Mouse (Mus musculus): Measurements from ENCODE around the gene Serpinb6d. TPM values are rescaled to one million over a fixed set of nuclear protein-coding genes. Genes with fewer than 3 reads are reported as not detected.

Serpinb6d gene
- not detected for polyA plus RNA-seq (2014; fragmentation: Illumina TruSeq; extraction: RNeasy Lipid Tissue Mini Kit (QIAGEN cat#74804); ENCODE audit: low read depth, low replicate concordance)

GRCm38 (mm10) chr13:33661105-33661504 lies at the start of gene Serpinb6d:
TSS of gene Serpinb6d (plus strand) at chr13:33661405.

Other genes starting within 250 kb of the Serpinb6d start
- not detected for gene Serpinb9g, start 176.6 kb upstream of the Serpinb6d start, polyA plus RNA-seq (2014; fragmentation: Illumina TruSeq; extraction: RNeasy Lipid Tissue Mini Kit (QIAGEN cat#74804); ENCODE audit: low read depth, low replicate concordance)
- not detected for gene Serpinb6e, start 182.0 kb downstream of the Serpinb6d start, polyA plus RNA-seq (2014; fragmentation: Illumina TruSeq; extraction: RNeasy Lipid Tissue Mini Kit (QIAGEN cat#74804); ENCODE audit: low read depth, low replicate concordance)
- not detected for gene Serpinb6c, start 244.3 kb downstream of the Serpinb6d start, polyA plus RNA-seq (2014; fragmentation: Illumina TruSeq; extraction: RNeasy Lipid Tissue Mini Kit (QIAGEN cat#74804); ENCODE audit: low read depth, low replicate concordance)

Data from heart, adult 10 weeks (tissue).